Mouse (Mus musculus): Measurements from ENCODE around the gene Acaca. TPM values are rescaled to one million over a fixed set of nuclear protein-coding genes. Genes with fewer than 3 reads are reported as not detected.

The Acaca gene
- polyA plus RNA-seq, 1 experiment: 49.9 TPM

GRCm38 (mm10) chr11:84121051-84121956, 8.2 kb upstream of the Acaca start:
- H3ac ChIP-seq (ENCODE audit: control insufficient read depth, insufficient read length): no peak overlapping the region
- H3K4me3 ChIP-seq: no peak overlapping the region
- no peak overlapping the region for H3K4me2 ChIP-seq (ENCODE audit: low read depth)
- H3K36me3 ChIP-seq (ENCODE audit: control insufficient read depth, insufficient read depth): peaks cover 39% of the 10 kb centered on the region
- no peaks in the 10 kb centered on the region for H3K79me2 ChIP-seq (ENCODE audit: control insufficient read depth, insufficient read depth)
- no peaks in the 10 kb centered on the region for H3K27me3 ChIP-seq (ENCODE audit: control insufficient read depth, insufficient read depth, insufficient read length)
- no peak for TF ChIP-seq MYOD1 (IDR thresholded peaks at IDR 0.05; ENCODE audit: control insufficient read depth in 1 of 3, insufficient read length in 2 of 3, low read depth in 2 of 3)
- TF ChIP-seq E2F4 (IDR thresholded peaks at IDR 0.05; ENCODE audit: insufficient read depth): no peak
- TF ChIP-seq SRF (IDR thresholded peaks at IDR 0.05; ENCODE audit: control insufficient read depth, insufficient read length, low read depth): no peak
- TF ChIP-seq MYOG (IDR thresholded peaks at IDR 0.05; ENCODE audit: control insufficient read depth in 1 of 3, insufficient read depth in 1 of 3, insufficient read length in 2 of 3, low read depth in 2 of 3): no peak
- no peak for TF ChIP-seq POLR2AphosphoS2 (IDR thresholded peaks at IDR 0.05; ENCODE audit: insufficient read length, low read depth)
- no peak for TF ChIP-seq REST (IDR thresholded peaks at IDR 0.05; ENCODE audit: insufficient read depth, insufficient read length)
- TF ChIP-seq MAX (IDR thresholded peaks at IDR 0.05; ENCODE audit: low read depth): no peak
- no peak for TF ChIP-seq USF1 (IDR thresholded peaks at IDR 0.05; ENCODE audit: low read depth)
- TF ChIP-seq TCF3 (IDR thresholded peaks at IDR 0.05; ENCODE audit: insufficient read length, low read depth): no peak
- TF ChIP-seq TCF12 (IDR thresholded peaks at IDR 0.05; ENCODE audit: insufficient read depth, poor library complexity, severe bottlenecking): no peak
- no peak for TF ChIP-seq CEBPB (IDR thresholded peaks at IDR 0.05; ENCODE audit: insufficient read depth, poor library complexity, severe bottlenecking)
- no peak for TF ChIP-seq POLR2A (IDR thresholded peaks at IDR 0.05; ENCODE audit: insufficient read length, low read depth)

- H3ac ChIP-seq (ENCODE audit: control insufficient read depth, insufficient read length): no peak overlapping the region
- H3K4me3 ChIP-seq: no peak overlapping the region
- H3K79me2 ChIP-seq (ENCODE audit: control insufficient read depth, insufficient read depth): peaks cover 12% of the 10 kb centered on the region
- peaks cover 22% of the 10 kb centered on the region for H3K36me3 ChIP-seq (ENCODE audit: control insufficient read depth, insufficient read depth)
- H3K27me3 ChIP-seq (ENCODE audit: control insufficient read depth, insufficient read depth, insufficient read length): no peaks in the 10 kb centered on the region
- TF ChIP-seq MYOG (IDR thresholded peaks at IDR 0.05; ENCODE audit: control insufficient read depth in 1 of 3, insufficient read depth in 1 of 3, insufficient read length in 2 of 3, low read depth in 2 of 3) (no peak), MAX (IDR thresholded peaks at IDR 0.05; ENCODE audit: low read depth) (no peak)
- H3K4me2 ChIP-seq (ENCODE audit: low read depth): no peak overlapping the region
Measured at GRCm38 (mm10) chr11:84127977-84128376, 1.5 kb upstream of the Acaca start.

GRCm38 (mm10) chr11:84129799-84130185, 320 bp downstream of the Acaca start:
- TF ChIP-seq TCF3 (IDR thresholded peaks at IDR 0.05; ENCODE audit: insufficient read length, low read depth) (no peak), CEBPB (IDR thresholded peaks at IDR 0.05; ENCODE audit: insufficient read depth, poor library complexity, severe bottlenecking) (no peak), REST (IDR thresholded peaks at IDR 0.05; ENCODE audit: insufficient read depth, insufficient read length) (no peak), MAX (IDR thresholded peaks at IDR 0.05; ENCODE audit: low read depth) (no peak), MYOD1 (IDR thresholded peaks at IDR 0.05; ENCODE audit: control insufficient read depth in 1 of 3, insufficient read length in 2 of 3, low read depth in 2 of 3) (no peak), SRF (IDR thresholded peaks at IDR 0.05; ENCODE audit: control insufficient read depth, insufficient read length, low read depth) (no peak), POLR2AphosphoS2 (IDR thresholded peaks at IDR 0.05; ENCODE audit: insufficient read length, low read depth) (no peak), USF1 (IDR thresholded peaks at IDR 0.05; ENCODE audit: low read depth) (no peak), POLR2A (IDR thresholded peaks at IDR 0.05; ENCODE audit: insufficient read length, low read depth) (no peak), E2F4 (IDR thresholded peaks at IDR 0.05; ENCODE audit: insufficient read depth) (no peak), TCF12 (IDR thresholded peaks at IDR 0.05; ENCODE audit: insufficient read depth, poor library complexity, severe bottlenecking) (no peak), MYOG (IDR thresholded peaks at IDR 0.05; ENCODE audit: control insufficient read depth in 1 of 3, insufficient read depth in 1 of 3, insufficient read length in 2 of 3, low read depth in 2 of 3) (no peak)
- Histone ChIP-seq H3K36me3 (ENCODE audit: control insufficient read depth, insufficient read depth) (peaks cover 18% of the 10 kb centered on the region), H3ac (ENCODE audit: control insufficient read depth, insufficient read length) (peak overlapping the region; percentile 84), H3K79me2 (ENCODE audit: control insufficient read depth, insufficient read depth) (peaks cover 12% of the 10 kb centered on the region), H3K4me2 (ENCODE audit: low read depth) (peak overlapping the region; percentile 73), H3K4me3 (peak overlapping the region; percentile 54), H3K27me3 (ENCODE audit: control insufficient read depth, insufficient read depth, insufficient read length) (no peaks in the 10 kb centered on the region)

- Histone ChIP-seq H3K79me2 (ENCODE audit: control insufficient read depth, insufficient read depth) (no peaks in the 10 kb centered on the region), H3K36me3 (ENCODE audit: control insufficient read depth, insufficient read depth) (no peaks in the 10 kb centered on the region), H3K27me3 (ENCODE audit: control insufficient read depth, insufficient read depth, insufficient read length) (no peaks in the 10 kb centered on the region), H3K4me3 (no peak overlapping the region), H3ac (ENCODE audit: control insufficient read depth, insufficient read length) (no peak overlapping the region), H3K4me2 (ENCODE audit: low read depth) (no peak overlapping the region)
- no peak for TF ChIP-seq REST (IDR thresholded peaks at IDR 0.05; ENCODE audit: insufficient read depth, insufficient read length)
- TF ChIP-seq CEBPB (IDR thresholded peaks at IDR 0.05; ENCODE audit: insufficient read depth, poor library complexity, severe bottlenecking): no peak
- no peak for TF ChIP-seq E2F4 (IDR thresholded peaks at IDR 0.05; ENCODE audit: insufficient read depth)
- TF ChIP-seq MAX (IDR thresholded peaks at IDR 0.05; ENCODE audit: low read depth): no peak
- TF ChIP-seq POLR2A (IDR thresholded peaks at IDR 0.05; ENCODE audit: insufficient read length, low read depth): no peak
- no peak for TF ChIP-seq MYOG (IDR thresholded peaks at IDR 0.05; ENCODE audit: control insufficient read depth in 1 of 3, insufficient read depth in 1 of 3, insufficient read length in 2 of 3, low read depth in 2 of 3)
- no peak for TF ChIP-seq TCF12 (IDR thresholded peaks at IDR 0.05; ENCODE audit: insufficient read depth, poor library complexity, severe bottlenecking)
Measured at GRCm38 (mm10) chr11:84134331-84134860, 4.9 kb downstream of the Acaca start.
